Mouse (Mus musculus) adrenal gland (tissue): ENCODE results near the gene Tmem110.

Source experiments
- intact Hi-C: fragments of 180-260 bp; cut with DNase I; formaldehyde crosslinking; loops from one replicate; pipeline ENCODE4 v1.15.1; 2025

Gene Tmem110

DNA sequence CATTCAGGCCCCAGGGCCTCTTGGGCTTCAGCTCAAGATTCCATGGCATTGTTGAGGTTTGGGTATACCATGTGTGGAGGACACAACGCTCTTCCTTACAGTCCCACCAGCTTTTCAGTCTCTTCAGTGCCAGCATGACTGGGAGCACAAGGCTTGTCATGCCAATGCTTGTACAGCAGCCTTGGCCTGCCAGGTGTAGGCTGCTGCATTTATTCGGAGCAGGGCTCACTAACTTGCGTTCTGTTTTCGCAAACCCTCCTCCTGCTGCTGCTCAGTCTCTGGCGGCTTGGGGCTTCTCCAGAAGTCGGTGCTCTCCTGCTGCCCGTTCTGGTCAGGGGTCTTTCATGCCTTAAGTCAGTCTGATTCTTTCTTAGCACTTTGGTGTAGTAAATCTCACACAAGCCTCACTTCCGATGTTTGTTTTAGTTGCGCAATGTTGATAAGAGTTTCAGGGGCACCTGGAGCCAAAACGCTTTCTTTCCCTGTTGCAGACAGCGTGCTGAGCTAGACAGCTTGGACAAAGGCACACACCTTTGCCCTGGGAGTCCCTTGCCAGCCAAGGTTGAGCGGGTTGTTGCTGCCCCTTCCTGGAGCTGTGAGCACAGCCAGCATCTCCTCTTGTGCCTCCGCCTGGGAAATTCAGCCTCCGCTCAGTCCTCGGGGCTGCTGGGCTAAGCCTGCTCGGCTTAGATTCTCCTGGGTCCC, 36.2 kb downstream of the Tmem110 start:
- intact Hi-C loops, result loop anchor here (10.0 kb wide), 1 partner anchor 167 kb away; no protein-coding TSS in a partner anchor

- intact Hi-C loops, result loop anchor here (10.0 kb wide), 1 partner anchor 168 kb away; no protein-coding TSS in a partner anchor
These were observed 37.0 kb downstream of the Tmem110 start for GRCm38 (mm10) chr14:30862368-30862767.

- intact Hi-C loops, result loop anchor here (5.0 to 10.0 kb wide), 2 partner anchors 77 to 171 kb away; partner anchors contain the start of gene Itih1
These were observed 39.9 kb downstream of the Tmem110 start for GRCm38 (mm10) chr14:30865311-30865710.

GRCm38 (mm10) chr14:30867042-30867441, 41.7 kb downstream of the Tmem110 start:
- intact Hi-C loops, result loop anchor here (5.0 to 10.0 kb wide), 2 partner anchors 75 to 172 kb away; partner anchors contain the start of gene Itih1

DNA sequence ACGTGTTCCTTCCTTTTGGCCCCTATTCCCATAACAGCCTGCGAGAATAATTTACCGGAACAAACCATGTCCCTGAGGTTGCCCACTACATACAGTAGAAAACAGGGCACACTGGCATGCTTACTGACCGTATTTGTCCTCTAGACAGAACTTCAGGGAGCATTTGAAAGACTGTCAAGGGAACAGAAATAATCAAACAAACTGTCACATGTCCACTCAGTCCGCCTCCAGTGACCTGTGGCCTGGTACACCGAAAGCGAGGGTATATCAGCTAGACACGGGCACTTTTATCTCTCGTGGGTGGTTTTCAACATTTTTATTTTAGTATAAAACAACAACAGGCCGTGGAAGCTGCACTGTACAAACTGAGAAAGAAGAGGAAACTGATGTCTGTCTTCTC, 43.4 kb downstream of the Tmem110 start:
- intact Hi-C loops, result loop anchor here (5.0 to 10.0 kb wide), 2 partner anchors 73 to 174 kb away; partner anchors contain the start of gene Itih1

DNA sequence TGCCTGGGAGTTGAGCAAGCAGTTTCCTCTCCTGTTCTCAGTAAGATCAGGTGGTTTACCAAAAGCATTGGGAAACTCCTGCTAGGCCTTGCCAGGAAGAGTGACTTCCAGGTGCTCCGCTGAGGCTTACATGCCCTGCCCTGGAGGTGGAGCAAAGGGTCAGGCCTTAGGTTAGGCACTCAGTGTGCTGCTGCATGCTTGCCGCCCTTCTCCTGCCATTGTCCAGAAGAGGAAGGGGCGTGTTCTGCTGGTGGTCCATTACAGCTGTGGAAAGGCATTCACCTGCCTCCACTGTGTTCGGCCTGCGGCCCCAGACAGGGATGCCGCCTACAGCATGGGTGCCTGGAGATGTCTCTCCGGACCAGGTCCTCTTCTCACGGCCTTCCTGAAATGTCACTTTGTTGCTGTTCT, 44.0 kb downstream of the Tmem110 start:
- intact Hi-C loops, result loop anchor here (5.0 to 10.0 kb wide), 2 partner anchors 73 to 175 kb away; partner anchors contain the start of gene Itih1

DNA sequence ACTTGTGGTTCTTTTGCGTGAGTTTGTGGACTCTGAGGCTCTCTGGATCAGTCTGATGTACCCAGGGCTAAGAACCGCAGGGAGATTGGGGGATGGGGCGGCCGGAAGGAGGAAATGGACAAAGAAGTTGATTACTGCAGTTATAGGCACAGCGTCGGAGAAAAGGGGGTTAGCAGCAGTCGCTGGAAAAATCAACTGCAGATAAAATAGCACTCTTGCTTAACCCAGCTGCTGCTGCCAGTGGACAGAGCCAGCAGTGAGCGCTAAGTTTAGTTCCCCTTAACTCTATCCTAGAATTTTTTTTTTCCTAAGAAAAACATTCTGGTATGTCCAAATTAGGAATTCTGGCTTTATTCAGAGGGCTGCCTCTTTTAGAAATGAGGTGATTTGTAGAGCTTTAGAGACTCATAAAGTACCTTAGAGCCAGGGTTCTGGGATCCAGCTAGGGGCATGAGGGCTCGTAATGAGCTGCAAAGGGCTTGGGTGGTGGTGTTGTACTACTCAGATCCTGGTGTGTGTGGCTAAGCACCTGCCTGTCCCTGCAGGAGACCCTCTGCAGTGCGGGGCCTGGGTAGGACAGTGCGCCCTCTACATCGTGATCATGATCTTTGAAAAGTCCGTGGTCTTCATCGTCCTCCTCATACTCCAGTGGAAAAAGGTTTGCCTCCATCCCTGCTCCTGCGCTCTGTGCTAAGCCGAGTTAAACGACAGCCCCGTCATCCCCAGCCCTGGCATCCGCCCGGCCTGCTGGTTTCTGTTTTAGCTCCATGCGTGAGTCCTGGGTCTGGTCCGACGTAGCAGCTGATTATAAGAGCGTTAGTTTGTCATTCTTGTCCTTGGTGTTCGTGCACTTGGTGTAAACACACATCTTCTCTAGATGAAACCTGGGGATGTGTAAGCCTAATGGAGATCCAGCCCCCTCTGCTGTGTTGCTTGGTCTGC, 45.1 kb downstream of the Tmem110 start:
- intact Hi-C loops, result no loop called here

GRCm38 (mm10) chr14:30874095-30874700, 48.8 kb downstream of the Tmem110 start:
- intact Hi-C loops, result no loop called here

DNA sequence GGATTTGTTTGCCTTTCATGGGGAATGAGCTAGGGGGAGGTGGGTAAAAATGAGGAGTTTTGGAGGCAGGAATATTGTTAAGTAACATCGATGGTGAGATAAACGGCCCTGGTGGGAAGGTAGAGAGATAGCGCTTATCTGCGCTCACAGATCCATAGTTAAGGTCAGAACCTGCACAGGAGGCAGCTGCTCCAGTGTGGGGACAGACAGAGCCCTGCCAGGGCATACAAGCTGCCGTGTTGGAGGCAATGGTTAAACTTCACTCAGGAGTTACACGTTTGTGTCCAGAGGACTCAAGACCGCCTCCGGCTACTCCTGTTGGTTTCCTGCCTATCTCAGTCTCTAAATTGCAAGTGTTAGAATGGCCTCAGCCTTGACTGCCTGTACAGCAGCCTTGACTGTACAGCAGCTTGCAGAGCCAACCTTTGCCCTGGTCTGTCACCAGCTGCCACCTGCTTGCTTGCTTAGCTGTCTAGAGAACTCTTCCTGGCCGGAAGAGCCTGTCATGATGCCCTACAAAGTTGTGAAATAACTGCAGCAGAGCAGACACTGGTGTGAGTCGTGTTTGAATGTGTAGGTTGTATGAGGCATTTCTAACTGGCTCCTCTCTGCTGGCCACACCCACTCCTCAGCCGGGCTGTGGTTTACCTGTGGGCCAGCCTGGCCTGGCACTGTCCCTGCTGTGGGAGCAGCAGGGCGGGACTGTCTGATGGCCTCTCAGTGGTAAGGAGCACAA, 49.9 kb downstream of the Tmem110 start:
- intact Hi-C loops, result no loop called here

DNA sequence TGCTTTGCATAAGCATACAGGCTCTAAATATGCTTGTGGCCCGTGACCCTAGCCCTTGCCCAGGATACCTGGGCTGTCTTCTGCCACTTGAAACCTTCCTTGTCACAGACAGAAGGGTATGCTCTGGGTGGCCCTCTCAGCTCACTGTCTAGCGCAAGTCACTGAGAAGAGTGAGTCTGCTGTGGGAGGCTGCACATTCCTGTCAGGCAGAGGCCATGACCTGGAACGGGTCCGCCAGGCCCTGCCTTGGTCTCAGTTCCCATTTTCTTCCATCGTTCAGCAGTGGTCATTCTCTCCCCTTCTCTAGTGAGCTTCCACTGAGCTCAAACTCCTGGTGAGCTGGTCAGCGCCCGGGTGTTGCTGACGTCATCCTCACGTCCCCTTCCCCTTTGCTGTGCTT, 50.6 kb downstream of the Tmem110 start:
- intact Hi-C loops, result no loop called here

GRCm38 (mm10) chr14:30876451-30876850, 51.1 kb downstream of the Tmem110 start:
- intact Hi-C loops, result no loop called here

GRCm38 (mm10) chr14:30877827-30878226, 52.4 kb downstream of the Tmem110 start:
- intact Hi-C loops, result no loop called here

DNA sequence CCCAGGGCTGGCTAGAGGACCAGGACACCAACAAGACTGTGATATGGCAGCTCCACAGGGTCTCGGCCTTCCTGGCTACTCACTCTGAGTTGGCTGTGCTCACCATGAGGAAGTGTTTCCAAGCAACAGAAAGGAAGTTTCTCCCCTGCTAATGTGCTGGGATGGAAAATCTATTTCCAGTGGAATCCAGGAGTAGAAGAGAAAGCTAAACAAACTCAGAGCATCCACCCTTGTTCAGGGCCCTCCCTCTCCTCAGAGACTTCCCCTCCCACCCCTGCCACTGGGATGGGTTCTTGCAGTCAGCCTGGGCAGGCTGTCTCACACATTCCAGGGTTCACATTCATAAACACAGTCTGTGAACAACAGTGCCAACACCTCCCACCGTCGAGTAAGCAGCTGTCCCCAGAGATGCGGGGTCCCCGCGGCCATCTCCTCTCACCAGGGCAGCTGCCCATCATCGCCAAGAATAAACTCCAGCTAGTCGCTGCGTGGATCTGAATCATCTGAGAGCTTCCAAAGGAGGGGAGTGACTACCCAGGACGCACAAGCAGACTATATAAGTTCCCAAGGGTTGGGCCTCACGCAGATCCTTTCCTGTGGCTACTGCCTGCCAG, 53.7 kb downstream of the Tmem110 start, which contains the start of gene Mustn1:
Gene Mustn1 (plus strand): TSS at position 243 of the 614 bp plus-strand sequence.
- intact Hi-C loops, result no loop called here

DNA sequence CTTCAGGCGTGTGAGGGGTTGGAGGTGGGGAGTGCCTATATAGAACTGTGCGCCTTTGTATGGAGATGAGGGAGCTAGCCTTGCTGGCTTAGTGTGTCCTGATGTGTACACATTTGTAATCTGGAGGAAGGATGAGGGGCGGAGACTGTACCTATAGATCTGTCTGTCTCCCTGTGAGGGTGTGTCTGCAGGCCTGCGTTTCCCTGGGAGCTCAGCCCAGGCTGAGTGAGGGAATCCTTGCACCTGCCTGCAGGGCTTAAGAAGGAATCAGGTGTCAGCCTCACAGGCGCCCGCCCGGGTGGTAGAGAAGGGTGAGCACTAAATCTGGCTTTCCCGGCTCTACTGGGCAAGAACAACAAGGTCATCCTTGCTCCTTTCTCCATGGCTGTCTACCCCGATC, 54.4 kb downstream of the Tmem110 start:
- intact Hi-C loops, result no loop called here

GRCm38 (mm10) chr14:30880251-30880650, 54.9 kb downstream of the Tmem110 start:
- intact Hi-C loops, result no loop called here

- intact Hi-C loops, result no loop called here
These were observed 55.7 kb downstream of the Tmem110 start for GRCm38 (mm10) chr14:30880811-30881717.

DNA sequence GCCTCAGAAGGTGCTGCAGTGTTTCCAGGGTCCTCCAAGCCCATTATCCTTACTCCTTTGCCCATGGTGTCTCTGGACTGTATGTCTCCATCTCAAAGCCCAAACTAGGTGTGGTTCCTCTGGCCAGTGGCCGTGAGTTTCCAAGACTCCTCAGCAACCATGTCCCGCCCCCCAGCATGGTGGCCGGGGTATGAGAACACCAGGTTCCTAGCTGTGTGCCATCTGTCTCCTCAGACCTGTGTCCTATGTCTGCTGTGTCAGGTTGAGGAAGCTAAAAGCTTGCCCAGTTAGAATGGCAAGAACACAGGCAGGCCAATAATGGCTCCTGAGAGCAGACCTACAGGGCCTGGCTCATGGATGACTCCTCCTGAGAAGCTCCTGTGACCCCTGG, 56.3 kb downstream of the Tmem110 start:
- intact Hi-C loops, result no loop called here

DNA sequence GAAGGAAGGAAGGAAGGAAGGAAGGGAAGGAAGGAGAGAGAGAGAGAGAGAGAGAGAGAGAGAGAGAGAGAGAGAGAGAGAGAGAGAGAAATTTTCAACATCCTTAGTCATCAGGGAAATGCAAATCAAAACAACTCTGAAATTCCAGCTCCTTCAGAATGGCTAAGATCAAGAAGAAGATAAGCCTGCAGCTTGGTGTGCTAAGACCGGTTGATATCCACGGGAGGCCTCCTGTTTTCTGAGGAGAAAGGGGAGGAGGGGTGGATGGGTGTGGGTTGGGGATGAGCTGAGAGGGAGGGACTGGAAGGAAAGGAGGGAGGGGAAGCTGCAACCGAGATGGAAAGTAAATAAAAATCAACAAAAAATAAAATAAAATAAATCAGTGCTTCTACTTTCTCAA, 59.9 kb downstream of the Tmem110 start:
- intact Hi-C loops, result loop anchor here (5.0 kb wide), 1 partner anchor 57 kb away; the partner anchor contains the start of gene Itih1

GRCm38 (mm10) chr14:30886204-30886603, 60.8 kb downstream of the Tmem110 start, which contains the start of gene Itih4:
Gene Itih4, plus strand, starts transcription at chr14:30886476.
- intact Hi-C loops, result loop anchor here (5.0 kb wide), 1 partner anchor 56 kb away; the partner anchor contains the start of gene Itih1
